Mouse (Mus musculus): ENCODE results near the gene Efcab5. TPM values are rescaled to one million over a fixed set of nuclear protein-coding genes. Genes with fewer than 3 reads are reported as not detected.
A peak's percentile ranks its signal among the peaks of the same experiment; 100 is the strongest.
"Not testable (repeated sequence)": the region's sequence is repeated elsewhere in the genome, so short reads cannot be mapped to it uniquely, and the experiment has no call there.

The Efcab5 gene
- total RNA-seq, 2 experiments from 2014 or later: 0.18 TPM

DNA sequence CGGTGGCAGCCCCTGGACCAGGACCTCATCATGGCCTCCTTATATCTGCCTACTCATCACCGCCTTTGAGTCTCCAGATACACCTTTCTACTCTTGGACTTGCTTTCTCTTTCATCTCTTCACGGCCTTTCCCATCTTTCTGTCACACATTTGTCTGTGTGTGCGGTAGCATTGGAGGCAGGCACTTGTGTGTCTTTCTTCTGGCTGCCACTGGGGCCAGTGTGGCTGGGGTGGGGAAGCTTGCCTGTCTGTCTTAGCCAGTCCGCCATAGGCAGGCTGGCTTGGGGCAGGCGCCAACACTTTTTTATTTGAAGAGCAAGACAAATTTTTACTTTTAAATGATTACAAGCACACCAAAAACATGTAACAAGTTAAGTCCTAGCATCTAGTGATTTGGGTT lies 81.8 kb downstream of the Efcab5 start:
- intact Hi-C loops (cut with DNase I; ENCODE audit: low total_unique reads): loop anchor here (10.0 kb wide), 1 partner anchor 108 kb away; the partner anchor contains the start of gene Ssh2
- DNase-seq: no peak

DNA sequence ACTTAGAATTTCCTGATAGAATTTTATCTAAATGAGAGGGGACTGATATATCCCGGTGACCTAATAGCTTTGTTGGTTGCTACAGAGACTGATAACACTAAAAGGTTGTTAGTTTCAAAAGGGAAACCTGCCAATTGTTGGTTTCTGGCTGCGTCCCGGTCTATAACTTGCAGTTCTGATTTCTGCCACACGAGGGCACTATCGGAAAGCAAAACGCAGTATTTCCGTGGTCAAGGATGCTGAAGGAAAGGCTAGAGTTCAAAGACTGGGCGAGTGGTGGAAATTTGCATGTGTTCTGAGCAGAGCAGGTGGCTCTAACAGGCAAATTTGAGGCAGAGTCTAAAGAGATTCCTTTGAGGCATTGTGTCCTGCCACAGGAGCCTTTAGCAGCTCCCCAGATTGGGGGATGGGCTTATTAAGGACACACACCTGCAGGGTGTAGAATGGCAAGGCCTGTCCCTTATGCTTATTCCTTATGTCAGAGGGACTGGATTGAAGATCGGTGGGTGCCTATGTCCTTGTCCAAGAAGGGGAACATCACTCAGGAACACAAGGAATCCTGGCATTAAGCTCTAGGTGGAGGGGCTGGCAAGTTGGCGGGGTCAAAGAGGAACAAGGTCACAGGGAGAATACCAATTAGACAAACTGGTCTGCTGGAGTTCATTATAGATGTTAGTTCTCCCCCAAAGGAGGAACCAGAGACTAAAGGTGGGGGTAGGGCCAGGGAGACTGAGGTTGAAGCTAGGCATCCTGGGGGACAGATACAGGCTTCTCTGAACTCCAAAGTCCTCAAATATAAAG lies 88.4 kb downstream of the Efcab5 start:
- intact Hi-C loops (cut with DNase I; ENCODE audit: low total_unique reads): loop anchor here (5.0 to 10.0 kb wide), 2 partner anchors 114 to 207 kb away; partner anchors contain the start of gene Ssh2
- DNase-seq: peak; percentile 67

DNA sequence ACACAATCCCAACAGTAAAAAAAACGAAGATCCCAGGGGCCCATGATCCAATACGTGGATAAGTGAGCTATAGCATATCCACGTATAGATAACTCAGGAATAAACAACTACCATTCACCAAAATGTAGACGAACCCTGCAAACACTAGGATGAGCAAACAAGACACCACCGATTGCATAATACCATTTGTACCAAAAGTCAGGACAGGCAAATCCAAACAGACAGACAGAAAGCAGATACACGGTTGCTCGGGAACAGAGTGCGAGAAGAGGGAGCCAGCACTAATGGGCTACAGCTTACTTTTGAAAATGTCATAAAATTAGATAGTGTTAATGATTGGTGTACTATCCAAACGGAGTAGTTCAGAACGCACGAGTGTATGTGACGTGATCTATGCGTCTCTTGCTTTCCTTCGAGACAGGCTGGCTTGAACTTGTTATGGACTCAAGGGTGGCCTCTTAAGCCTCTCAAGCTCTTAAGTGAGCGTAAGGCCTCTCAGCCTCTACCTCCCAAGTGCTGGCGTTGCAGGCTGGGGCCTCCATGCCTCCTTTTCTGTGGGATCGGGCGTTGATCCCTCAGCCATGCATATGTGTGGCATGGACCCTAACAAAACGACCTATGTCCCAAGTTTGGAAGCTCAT lies 90.3 kb downstream of the Efcab5 start:
- intact Hi-C loops (cut with DNase I; ENCODE audit: low total_unique reads): no loop called here
- no peak for DNase-seq

GRCm38 (mm10) chr11:77096991-77097390 lies 91.8 kb downstream of the Efcab5 start:
- no peak for DNase-seq
- intact Hi-C loops (cut with DNase I; ENCODE audit: low total_unique reads): no loop called here

GRCm38 (mm10) chr11:77096581-77096980 lies 92.2 kb downstream of the Efcab5 start:
- DNase-seq: no peak

GRCm38 (mm10) chr11:77095206-77095605 lies 93.6 kb downstream of the Efcab5 start:
- no peak for DNase-seq
- intact Hi-C loops (cut with DNase I; ENCODE audit: low total_unique reads): no loop called here

More at GRCm38 (mm10) chr11:77096581-77096980, 92.2 kb downstream of the Efcab5 start:
- intact Hi-C loops (cut with DNase I; ENCODE audit: low total_unique reads): no loop called here

- DNase-seq: no peak
- intact Hi-C loops (cut with DNase I; ENCODE audit: low total_unique reads): loop anchor here (5.0 kb wide), 1 partner anchor 97 kb away; the partner anchor contains the start of gene Slc6a4
These were observed 94.6 kb downstream of the Efcab5 start for GRCm38 (mm10) chr11:77094136-77094535.

- DNase-seq: peak; percentile 19
- intact Hi-C loops (cut with DNase I; ENCODE audit: low total_unique reads): loop anchor here (5.0 kb wide), 1 partner anchor 96 kb away; the partner anchor contains the start of gene Slc6a4
These were observed 95.6 kb downstream of the Efcab5 start for GRCm38 (mm10) chr11:77093208-77093607.

GRCm38 (mm10) chr11:77089162-77089561 lies 99.6 kb downstream of the Efcab5 start:
- intact Hi-C loops (cut with DNase I; ENCODE audit: low total_unique reads): no loop called here
- no peak for DNase-seq

DNA sequence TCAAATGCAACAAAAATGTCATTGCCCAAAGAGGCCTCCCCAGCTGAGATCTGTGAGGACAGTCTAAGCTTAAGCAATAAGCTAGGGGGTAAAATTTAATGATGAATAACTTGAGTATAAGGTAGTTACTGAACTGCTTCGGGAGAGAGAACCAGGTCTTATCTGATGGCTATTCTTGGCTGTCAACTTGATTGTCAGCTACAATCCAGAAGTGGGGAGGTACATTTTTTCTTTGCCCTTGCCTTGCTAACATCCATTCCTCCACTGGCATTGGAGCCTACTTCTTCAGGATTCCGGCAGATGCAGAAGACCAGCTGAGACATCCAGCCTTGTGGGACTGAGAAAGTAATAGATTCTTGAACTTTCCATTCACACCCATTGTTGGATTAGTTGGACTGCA lies 101.8 kb downstream of the Efcab5 start:
- no peak for DNase-seq
- intact Hi-C loops (cut with DNase I; ENCODE audit: low total_unique reads): no loop called here

DNA sequence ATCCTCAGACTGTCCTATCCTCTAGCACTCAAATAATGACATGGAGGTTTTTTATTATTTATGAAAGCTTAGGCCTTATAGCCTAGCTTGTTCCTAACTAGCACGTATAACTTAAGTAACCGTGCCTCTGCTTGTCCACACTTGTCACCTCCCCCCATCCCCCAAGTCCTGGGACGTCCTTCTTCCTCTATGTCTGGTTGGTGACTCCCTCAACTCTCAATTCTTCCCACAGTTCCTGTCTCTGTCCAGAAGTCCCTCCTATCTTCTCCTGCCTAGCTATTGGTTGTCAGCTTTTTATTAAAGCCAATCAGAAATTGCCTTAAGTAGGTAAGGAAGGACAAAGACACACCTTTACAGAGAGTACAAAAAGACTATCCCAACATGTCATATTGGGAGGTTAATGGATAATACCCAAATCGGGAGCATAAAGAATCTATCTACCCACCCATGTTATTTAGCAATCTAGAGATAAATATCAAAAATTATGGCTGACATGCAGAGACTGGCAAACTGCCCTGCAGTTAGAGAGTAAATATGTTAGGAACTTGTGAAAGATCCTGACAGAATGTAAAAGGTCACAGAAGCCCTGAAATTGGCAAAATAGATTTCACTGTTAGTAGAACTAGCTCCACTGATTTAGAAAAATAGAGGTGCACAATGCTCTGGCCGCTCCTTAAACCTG lies 104.6 kb downstream of the Efcab5 start:
- intact Hi-C loops (cut with DNase I; ENCODE audit: low total_unique reads): no loop called here
- no peak for DNase-seq

DNA sequence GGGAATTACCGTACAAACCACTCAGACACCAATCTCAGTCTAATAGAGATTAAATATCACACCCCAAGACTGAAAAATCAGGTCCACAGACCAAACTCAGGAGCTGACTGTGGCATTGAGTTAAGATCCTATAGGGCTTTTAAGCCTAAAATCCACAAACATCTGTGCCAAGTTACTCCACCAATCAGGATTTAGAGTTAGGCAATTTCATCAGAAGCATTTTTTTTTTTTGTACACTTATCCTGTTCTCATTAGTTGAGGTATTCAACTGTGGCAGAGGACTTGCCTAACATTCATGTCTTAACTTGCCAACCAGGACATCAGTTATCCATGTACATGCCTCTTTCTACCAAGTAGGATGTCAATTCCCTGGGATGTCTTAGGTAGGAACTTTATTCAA lies 109.4 kb downstream of the Efcab5 start:
- intact Hi-C loops (cut with DNase I; ENCODE audit: low total_unique reads): no loop called here
- DNase-seq: no peak

DNA sequence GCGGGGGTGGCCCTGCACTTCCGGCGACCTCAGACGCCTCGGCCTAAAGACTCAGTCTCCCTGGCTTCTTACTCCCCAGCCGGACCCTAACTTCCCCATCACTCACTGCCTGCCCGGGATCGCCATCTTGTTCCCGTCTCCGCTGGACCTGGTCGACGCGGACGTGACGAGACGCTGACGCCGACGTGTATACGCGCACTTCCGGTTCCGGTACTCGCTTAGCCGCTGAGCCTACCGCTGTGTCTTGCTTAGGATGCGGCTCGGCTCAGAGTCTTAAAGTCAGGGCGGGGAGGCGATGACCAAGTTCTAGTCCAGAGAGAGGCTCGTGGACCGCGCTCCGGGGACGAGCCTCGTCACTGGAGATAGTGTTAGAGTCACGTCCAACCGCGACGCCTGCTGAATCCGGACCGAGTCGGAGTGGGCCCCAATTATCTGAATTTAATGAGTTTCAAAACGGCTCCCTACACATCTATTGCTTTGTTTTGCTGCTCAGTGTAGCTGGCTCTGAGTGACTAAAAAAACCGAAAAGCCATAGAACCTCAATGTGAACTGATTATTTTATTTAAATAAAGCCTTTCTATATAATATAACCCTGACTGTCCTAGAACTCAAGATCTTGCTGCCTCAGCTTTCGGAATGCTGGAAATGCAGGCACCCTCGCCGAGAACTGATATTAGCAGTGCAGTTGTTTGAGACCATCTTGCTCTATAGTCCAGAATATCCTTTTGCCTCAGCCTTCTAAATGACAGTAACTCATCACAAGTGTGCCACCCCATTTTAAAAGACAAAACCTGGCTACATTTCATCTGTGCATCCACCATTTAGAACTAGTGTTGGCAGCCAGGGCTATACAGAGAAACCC lies 110.3 kb downstream of the Efcab5 start, which contains the start of gene Nsrp1:
TSS of gene Nsrp1 (minus strand) at position 163 of the 862 bp plus-strand sequence.
- intact Hi-C loops (cut with DNase I; ENCODE audit: low total_unique reads): no loop called here
- DNase-seq: peak; percentile 93

DNA sequence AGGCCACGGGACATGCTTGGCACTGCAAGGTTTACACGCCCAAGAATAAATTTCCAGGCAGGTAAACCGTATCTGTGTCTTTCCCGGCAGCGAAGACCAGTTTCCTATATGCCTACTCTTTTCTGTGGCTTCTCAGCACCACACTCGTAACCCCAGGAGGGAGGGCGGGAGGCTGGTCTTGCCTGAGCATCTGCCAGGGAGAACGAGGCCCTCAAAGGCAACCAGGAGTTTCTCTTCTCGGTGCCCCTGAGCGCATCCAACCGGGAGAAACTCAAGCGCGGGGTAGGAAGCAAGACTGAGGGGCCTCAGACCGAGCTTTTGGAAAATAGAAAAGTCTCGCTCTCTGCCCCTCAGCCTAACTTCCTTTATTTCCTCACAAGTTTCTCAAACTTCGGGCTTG lies 111.0 kb downstream of the Efcab5 start:
- DNase-seq: peak; percentile 12
- intact Hi-C loops (cut with DNase I; ENCODE audit: low total_unique reads): no loop called here

- DNase-seq; intact Hi-C loops (cut with DNase I; ENCODE audit: low total_unique reads): not testable (repeated sequence)
These were observed 111.4 kb downstream of the Efcab5 start for GRCm38 (mm10) chr11:77077331-77077730.

DNA sequence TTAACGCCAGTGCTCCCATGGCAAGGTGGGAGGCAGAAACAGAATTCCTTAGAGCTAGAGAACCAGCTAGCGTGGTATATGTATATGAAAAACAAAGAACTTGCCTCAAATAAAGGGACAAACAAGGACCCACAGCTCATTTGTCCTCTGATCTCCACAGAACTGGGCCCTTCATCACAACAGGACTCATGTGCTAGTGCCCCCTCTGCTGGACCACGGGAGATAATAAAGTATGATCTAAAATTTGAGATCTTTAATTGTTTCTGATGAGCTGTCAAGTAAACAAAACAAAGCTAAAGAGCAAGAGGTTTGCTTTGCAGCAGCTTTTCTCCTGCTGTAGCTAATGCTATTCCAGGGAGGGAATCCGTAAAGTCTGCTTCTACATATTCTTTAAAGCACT lies 118.0 kb downstream of the Efcab5 start:
- intact Hi-C loops (cut with DNase I; ENCODE audit: low total_unique reads): no loop called here

GRCm38 (mm10) chr11:77068825-77069224 lies 119.9 kb downstream of the Efcab5 start:
- intact Hi-C loops (cut with DNase I; ENCODE audit: low total_unique reads): no loop called here

More for the DNA sequence above, 118.0 kb downstream of the Efcab5 start:
- no peak for DNase-seq

GRCm38 (mm10) chr11:77063406-77063805 lies 125.4 kb downstream of the Efcab5 start:
- intact Hi-C loops (cut with DNase I; ENCODE audit: low total_unique reads): no loop called here
- DNase-seq: no peak

More at GRCm38 (mm10) chr11:77068825-77069224, 119.9 kb downstream of the Efcab5 start:
- no peak for DNase-seq

- no peak for DNase-seq
- intact Hi-C loops (cut with DNase I; ENCODE audit: low total_unique reads): no loop called here
These were observed 126.8 kb downstream of the Efcab5 start for GRCm38 (mm10) chr11:77061951-77062350.
